Mouse (Mus musculus) neural tube, embryonic 12.5 days (tissue): ENCODE measurements around the gene Slco4a1. TPM values are rescaled to one million over a fixed set of nuclear protein-coding genes. Genes with fewer than 3 reads are reported as not detected.
A peak's percentile ranks its signal among the peaks of the same experiment; 100 is the strongest.

Experiments
- ATAC-seq: fragments of 200-750 bp; cut with Nextera tagmentation; 2 replicates; pipeline ENCODE4 v1.8.0; 2017; ENCODE audit warnings: low read depth, mild to moderate bottlenecking, moderate TSS enrichment, moderate library complexity; ENCODE audit not compliant: low FRiP score
- H3K27ac ChIP-seq: fragments of 300-500 bp; sonication (generic); 2 replicates; pipeline ENCODE4 v1.5.1; 2016
- H3K27me3 ChIP-seq: fragments of 300-500 bp; sonication (generic); replicated peaks from 2 replicates; pipeline ENCODE4 v1.6.1; 2016; ENCODE audit warnings: mild to moderate bottlenecking
- H3K36me3 ChIP-seq: fragments of 300-500 bp; sonication (generic); 2 replicates; pipeline ENCODE4 v1.6.1; 2016; ENCODE audit warnings: mild to moderate bottlenecking
- H3K4me1 ChIP-seq: fragments of 300-500 bp; sonication (generic); 2 replicates; pipeline ENCODE4 v1.6.1; 2016
- H3K4me2 ChIP-seq: fragments of 300-500 bp; sonication (generic); replicated peaks from 2 replicates; pipeline ENCODE4 v1.6.1; 2016; ENCODE audit warnings: mild to moderate bottlenecking
- H3K4me3 ChIP-seq: fragments of 300-500 bp; sonication (generic); 2 replicates; pipeline ENCODE4 v1.5.1; 2016
- H3K9ac ChIP-seq: fragments of 300-500 bp; sonication (generic); 2 replicates; pipeline ENCODE4 v1.6.1; 2016; ENCODE audit warnings: mild to moderate bottlenecking
- H3K9me3 ChIP-seq: fragments of 300-500 bp; sonication (generic); 2 replicates; pipeline ENCODE4 v1.6.1; 2016; ENCODE audit warnings: mild to moderate bottlenecking
- WGBS: fragments of 180-500 bp; shearing (Covaris S2); methylation state at CpG from one replicate; pipeline ENCODE4 v1.1.7; 2016; 5-methylcytosine and 5-hydroxymethylcytosine counted together
- polyA plus RNA-seq: library from polyadenylated mRNA; unstranded; fragments of >200 nt; fragmentation: Nextera tagmentation; extraction: Ambion mirVana; gene quantifications from 2 replicates; pipeline ENCODE4 v1.2.1, GENCODE M21; 2016

Gene Slco4a1
- polyA plus RNA-seq, 1 experiment from 2014 or later: 7.8 TPM

DNA sequence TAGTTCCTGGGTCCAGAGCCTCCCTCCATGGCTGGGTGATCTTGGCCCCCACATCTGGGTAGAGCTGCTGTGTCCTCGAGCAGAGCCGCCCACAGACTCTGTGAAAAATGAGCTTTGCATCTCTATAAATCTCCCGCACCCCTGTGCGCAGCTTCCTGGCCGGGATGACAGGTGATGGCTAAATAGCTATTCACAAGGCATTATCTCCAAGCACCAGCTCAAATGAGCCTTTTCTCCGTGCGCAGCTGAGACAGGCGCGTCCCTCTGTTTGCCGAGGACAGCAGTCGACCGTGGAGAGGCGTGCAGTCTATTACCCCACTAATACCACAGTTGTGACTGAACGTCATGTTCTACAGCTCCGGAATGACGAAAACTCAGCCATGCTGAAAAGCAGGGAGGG lies 26.2 kb downstream of the Slco4a1 start:
- Histone ChIP-seq H3K4me2 (peak overlapping the region; percentile 41), H3K9me3 (no peaks in the 10 kb centered on the region), H3K9ac (no peak overlapping the region), H3K4me3 (no peak overlapping the region), H3K4me1 (peaks cover 16% of the 10 kb centered on the region), H3K27ac (no peak overlapping the region), H3K36me3 (no peaks in the 10 kb centered on the region), H3K27me3 (no peaks in the 10 kb centered on the region; the same call in 1 of the 2 replicates)
- ATAC-seq: peak; percentile 42; the same call in 1 of the 2 replicates
- WGBS: 8% methylated on average over 16 of the region's 16 CpGs

DNA sequence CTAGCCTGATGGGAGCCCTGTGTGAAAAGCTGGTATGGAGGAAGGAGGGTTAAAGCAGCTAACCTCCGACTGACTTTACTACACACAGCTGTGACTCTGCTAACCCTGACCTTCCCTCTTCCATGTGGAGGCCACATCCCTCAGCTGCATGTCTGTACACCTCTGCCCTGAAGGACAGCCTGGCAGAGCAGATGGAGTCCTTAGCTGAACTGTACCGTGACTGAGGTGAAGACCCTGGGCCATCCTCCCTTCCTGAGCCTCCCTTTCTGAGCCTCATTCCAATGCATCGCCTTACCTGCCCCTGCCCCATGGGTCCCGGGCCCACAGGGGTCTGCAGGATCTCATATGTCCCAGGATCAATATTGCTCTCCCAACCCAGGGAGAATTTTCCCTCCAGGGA lies 28.8 kb downstream of the Slco4a1 start:
- Histone ChIP-seq H3K36me3 (no peaks in the 10 kb centered on the region), H3K9me3 (no peaks in the 10 kb centered on the region), H3K27me3 (no peaks in the 10 kb centered on the region; the same call in 1 of the 2 replicates), H3K4me2 (no peak overlapping the region), H3K9ac (no peak overlapping the region), H3K4me3 (no peak overlapping the region), H3K27ac (no peak overlapping the region), H3K4me1 (peaks cover 22% of the 10 kb centered on the region)
- ATAC-seq: no peak
- WGBS: 69% methylated on average over 4 of the region's 4 CpGs

DNA sequence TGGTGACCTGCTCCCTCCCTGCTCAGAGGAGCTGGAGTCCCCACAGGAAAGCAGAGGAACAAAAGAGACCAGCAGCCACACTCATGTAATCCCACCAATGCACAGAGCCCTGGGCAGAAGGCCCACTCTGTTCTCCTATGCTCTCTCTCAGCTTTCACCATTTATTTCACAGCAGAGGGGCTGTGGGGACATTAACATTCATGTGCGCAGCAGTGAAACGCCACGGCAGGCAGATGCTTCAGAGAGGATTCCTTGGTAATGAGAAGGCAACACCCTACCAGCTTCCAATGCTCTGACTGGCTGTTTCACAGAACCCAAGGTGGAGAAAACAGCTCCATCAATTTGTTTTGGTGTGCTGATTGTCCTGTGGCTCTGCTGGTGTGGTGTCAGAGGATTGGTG lies 29.3 kb downstream of the Slco4a1 start:
- Histone ChIP-seq H3K27me3 (no peaks in the 10 kb centered on the region; the same call in 1 of the 2 replicates), H3K9me3 (no peaks in the 10 kb centered on the region), H3K4me2 (no peak overlapping the region), H3K4me1 (peaks cover 22% of the 10 kb centered on the region), H3K9ac (no peak overlapping the region), H3K36me3 (no peaks in the 10 kb centered on the region), H3K4me3 (no peak overlapping the region), H3K27ac (no peak overlapping the region)
- no peak for ATAC-seq
- 40% methylated on average over 3 of the region's 3 CpGs for WGBS

DNA sequence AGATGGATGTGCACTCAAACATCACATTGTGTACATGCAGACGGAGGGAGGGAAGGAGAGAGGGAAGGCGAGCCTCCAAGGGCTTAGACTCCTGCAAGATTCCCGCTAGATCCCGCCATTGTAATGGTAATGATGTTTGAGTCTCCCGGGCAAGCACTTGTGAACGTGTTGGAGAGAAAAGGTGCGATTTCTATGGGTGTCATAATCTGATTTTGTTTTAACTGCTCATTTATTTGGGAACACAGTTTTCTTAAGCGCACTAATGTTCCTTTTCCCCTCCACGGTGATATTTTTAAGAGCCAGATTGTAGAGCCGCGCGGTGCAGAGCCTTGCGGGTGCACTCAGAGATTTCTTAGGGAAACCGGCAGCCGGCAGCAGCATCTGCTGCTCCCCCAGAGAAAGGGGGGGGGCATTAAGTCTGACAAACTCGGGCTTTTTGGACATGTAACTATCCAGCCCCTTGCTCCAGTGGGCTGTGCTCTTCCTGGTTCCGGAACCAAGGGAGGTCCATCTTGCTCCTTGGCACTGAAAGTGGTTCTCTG lies 32.2 kb downstream of the Slco4a1 start:
- Histone ChIP-seq H3K27ac (no peak overlapping the region), H3K4me3 (no peak overlapping the region), H3K9ac (no peak overlapping the region), H3K4me2 (peak overlapping the region; percentile 55), H3K36me3 (no peaks in the 10 kb centered on the region), H3K27me3 (no peaks in the 10 kb centered on the region), H3K4me1 (peaks cover 15% of the 10 kb centered on the region), H3K9me3 (no peaks in the 10 kb centered on the region)
- ATAC-seq: 0 out of 2 replicates have a peak, but pooled peaks have one; percentile 9
- WGBS: 13% methylated on average over 17 of the region's 17 CpGs

DNA sequence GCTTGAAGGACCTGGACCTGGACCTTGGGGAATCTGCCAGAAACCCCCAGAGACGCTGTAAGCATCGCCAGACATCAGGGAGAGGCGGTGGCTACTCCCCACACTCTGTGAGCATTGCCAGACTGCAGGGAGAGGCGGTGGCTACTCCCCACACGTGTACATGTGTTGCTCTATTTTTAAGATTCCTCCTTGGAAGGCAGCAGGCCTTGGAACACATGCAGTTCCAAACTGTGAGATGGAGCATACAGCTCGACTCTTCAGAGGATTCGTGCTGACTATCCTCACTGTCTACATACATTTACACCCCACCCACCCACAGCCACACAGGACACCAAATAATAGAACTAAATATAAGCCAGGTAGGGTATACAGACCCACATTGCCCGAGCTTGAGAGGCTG lies 39.9 kb downstream of the Slco4a1 start:
- peaks cover 18% of the 10 kb centered on the region for H3K4me1 ChIP-seq
- no peak overlapping the region for H3K4me2 ChIP-seq
- H3K27ac ChIP-seq: no peak overlapping the region
- peaks cover 26% of the 10 kb centered on the region for H3K27me3 ChIP-seq
- H3K9me3 ChIP-seq: no peaks in the 10 kb centered on the region
- no peaks in the 10 kb centered on the region for H3K36me3 ChIP-seq
- no peak for ATAC-seq
- no peak overlapping the region for H3K9ac ChIP-seq
- no peak overlapping the region for H3K4me3 ChIP-seq
- WGBS: 79% methylated on average over 8 of the region's 8 CpGs

DNA sequence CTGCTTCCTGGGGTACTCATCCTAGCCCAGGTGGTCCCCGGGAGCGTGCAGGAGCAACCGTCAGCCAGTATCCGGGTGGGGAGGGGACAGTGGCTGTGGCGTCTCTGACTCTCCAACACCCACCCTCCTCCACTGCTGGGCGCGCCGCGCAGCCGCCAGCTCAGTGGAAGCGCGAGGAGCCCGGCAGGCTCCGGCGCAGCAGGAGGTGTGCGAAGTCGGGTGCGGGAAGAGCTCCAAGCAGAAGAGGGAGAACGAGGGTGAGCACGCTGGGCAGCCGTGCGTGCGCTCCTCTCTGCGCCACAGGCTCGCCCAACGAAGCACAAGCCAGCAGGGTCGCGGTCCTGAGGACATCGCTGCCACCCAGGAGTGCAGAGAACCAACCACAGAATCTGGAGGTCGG lies 43.7 kb downstream of the Slco4a1 start, which contains the start of gene Ntsr1:
TSS of gene Ntsr1 (plus strand) at position 236 of the 400 bp plus-strand sequence.
- H3K9ac ChIP-seq: 0 out of 2 replicates have a peak within 1 kb of the TSS, but pooled peaks have one; percentile 13
- peak within 1 kb of the TSS; percentile 16 for H3K4me3 ChIP-seq
- no peak within 1 kb of the TSS for H3K27ac ChIP-seq
- H3K4me1 ChIP-seq: peaks cover 25% of the 10 kb centered on the region
- under 1% methylated on average over 30 of the region's 30 CpGs for WGBS
- H3K9me3 ChIP-seq: no peaks in the 10 kb centered on the region
- peak within 1 kb of the TSS; percentile 57 for H3K4me2 ChIP-seq
- ATAC-seq: peak; percentile 59; the same call in 1 of the 2 replicates
- H3K36me3 ChIP-seq: no peaks in the 10 kb centered on the region
- peaks cover 41% of the 10 kb centered on the region for H3K27me3 ChIP-seq

DNA sequence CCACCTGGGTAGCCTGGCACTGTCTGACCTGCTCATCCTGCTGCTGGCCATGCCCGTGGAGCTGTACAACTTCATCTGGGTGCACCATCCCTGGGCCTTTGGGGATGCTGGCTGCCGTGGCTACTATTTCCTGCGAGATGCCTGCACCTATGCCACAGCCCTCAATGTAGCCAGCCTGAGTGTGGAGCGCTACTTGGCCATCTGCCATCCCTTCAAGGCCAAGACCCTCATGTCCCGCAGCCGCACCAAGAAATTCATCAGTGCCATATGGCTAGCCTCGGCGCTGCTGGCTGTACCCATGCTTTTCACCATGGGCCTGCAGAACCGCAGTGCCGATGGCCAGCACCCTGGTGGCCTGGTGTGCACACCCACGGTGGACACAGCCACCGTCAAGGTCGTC lies 44.7 kb downstream of the Slco4a1 start:
- H3K27ac ChIP-seq: no peak overlapping the region
- H3K4me1 ChIP-seq: peaks cover 25% of the 10 kb centered on the region
- no peak for ATAC-seq
- H3K4me2 ChIP-seq: 0 out of 2 replicates have a peak overlapping the region, but pooled peaks have one; percentile 9
- WGBS: 44% methylated on average over 13 of the region's 13 CpGs
- H3K4me3 ChIP-seq: no peak overlapping the region
- no peaks in the 10 kb centered on the region for H3K36me3 ChIP-seq
- H3K27me3 ChIP-seq: peaks cover 41% of the 10 kb centered on the region
- no peak overlapping the region for H3K9ac ChIP-seq
- no peaks in the 10 kb centered on the region for H3K9me3 ChIP-seq

DNA sequence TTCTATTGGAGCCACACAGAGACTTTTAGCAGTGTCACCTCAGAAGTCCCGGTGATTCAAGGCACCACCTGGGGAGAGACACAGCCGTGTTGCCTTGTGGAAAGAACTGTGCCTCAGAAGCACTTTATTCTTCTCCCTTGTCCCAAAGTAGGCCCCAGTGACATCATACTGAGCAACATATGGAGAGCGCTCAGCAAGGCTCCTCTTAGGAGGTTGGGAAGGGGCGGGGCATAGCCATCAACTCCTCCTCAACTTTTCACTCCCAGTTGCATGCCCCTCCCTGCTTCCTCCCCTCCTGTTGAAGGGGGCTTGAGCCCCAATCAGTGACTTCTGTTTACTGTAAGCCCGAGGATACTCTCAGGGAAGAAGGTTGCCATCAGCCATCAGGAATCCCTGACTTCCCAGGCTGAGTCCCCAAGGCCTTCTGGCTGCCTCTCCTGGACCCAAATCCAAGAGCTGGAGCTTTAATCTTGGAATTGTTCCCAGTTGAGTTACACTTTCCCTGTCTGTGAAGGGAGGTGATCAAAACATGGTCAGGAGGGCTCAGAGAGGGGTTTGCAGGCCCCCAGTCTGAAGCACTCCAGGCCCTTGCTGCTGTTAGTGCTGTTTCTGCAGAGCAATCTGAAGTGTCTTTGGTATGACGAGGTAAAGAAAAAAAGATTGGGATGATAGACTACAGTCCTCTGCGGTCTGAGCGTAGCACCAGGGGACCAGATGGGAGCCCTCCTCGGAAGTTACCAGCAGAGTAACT lies 45.3 kb downstream of the Slco4a1 start:
- no peak for ATAC-seq
- Histone ChIP-seq H3K9ac (no peak overlapping the region), H3K27ac (no peak overlapping the region), H3K4me1 (peaks cover 25% of the 10 kb centered on the region), H3K36me3 (no peaks in the 10 kb centered on the region), H3K4me2 (0 out of 2 replicates have a peak overlapping the region, but pooled peaks have one; percentile 9), H3K9me3 (no peaks in the 10 kb centered on the region), H3K4me3 (no peak overlapping the region), H3K27me3 (peaks cover 41% of the 10 kb centered on the region)
- 38% methylated on average over 9 of the region's 9 CpGs for WGBS

DNA sequence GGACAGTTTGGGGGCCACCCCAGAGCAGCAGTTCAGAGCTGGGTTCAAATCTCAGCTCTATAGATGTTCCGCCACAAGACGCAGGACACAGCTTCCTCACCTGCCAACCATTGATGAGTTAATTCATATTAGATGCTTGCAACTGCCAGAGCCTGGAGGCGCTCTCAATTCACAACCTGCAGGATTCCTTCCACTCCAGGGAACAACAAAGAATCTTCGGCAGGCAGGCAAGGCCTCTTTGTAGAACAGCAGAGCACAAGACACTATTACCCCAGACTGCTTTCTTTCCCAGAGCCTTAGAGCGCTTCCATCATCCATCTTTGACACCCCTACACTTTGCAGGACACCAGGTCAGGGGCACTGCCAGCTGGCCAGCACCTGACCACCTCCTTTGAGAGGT lies 50.2 kb downstream of the Slco4a1 start:
- Histone ChIP-seq H3K4me2 (no peak overlapping the region), H3K36me3 (no peaks in the 10 kb centered on the region), H3K4me1 (peaks cover 3% of the 10 kb centered on the region; the same call in 1 of the 2 replicates), H3K4me3 (no peak overlapping the region), H3K27ac (no peak overlapping the region), H3K9me3 (no peaks in the 10 kb centered on the region), H3K27me3 (peaks cover 11% of the 10 kb centered on the region), H3K9ac (no peak overlapping the region)
- ATAC-seq: no peak
- 35% methylated on average over 5 of the region's 5 CpGs for WGBS

DNA sequence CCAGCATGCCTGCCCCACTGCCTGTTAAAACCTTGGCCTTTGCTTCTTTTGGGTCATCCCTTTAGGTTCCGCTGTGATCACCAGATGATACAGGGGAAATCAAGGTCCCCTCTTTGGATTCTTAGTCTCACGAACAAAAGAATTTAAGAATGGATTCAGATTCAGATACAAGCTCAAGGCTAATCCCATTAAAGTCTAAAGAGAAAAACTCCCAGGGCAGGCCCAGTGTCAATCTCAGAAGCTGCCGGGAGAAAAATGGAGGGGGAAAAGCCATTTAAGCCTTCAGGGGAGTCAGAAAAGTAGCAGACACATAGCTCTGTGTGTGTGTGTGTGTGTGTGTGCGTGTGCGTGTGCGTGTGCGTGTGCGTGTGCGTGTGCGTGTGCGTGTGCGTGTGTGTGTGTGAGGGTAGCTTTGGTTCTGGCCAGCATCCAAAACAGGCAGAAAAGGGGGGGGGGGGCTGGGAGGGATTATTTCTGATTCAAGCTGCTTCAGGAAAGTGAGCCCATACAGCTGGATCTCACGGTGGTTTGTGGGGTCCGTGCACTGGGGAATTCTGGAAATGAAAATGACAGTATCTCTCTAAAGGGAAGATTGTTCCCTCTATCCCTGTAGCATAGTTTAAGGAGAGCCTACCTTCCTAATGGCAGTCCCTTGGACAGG lies 52.5 kb downstream of the Slco4a1 start:
- WGBS: 80% methylated on average over 14 of the region's 14 CpGs
- Histone ChIP-seq H3K4me1 (peaks cover 3% of the 10 kb centered on the region; the same call in 1 of the 2 replicates), H3K36me3 (no peaks in the 10 kb centered on the region), H3K9ac (no peak overlapping the region), H3K4me3 (no peak overlapping the region), H3K4me2 (no peak overlapping the region), H3K9me3 (no peaks in the 10 kb centered on the region), H3K27ac (no peak overlapping the region), H3K27me3 (no peaks in the 10 kb centered on the region)
- no peak for ATAC-seq

DNA sequence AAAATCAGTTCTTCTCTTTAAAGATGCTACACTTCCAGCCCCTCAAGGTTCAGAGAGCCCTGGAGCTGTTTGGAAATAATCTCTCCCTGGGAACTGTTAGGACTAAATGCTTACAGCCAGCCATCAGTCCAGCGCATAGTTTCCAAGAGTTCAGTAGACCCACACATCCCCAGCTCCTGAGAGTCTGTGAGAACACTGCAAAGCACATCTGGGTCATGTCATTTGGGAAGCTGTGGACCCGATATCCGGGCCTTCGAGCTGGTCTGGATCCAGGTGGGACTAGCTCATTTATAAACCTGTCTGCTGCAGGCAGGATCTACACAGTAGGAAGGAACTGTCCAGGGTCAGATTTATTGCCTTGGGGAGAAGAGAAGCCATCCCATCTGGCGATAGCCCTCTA lies 54.8 kb downstream of the Slco4a1 start:
- WGBS: 69% methylated on average over 5 of the region's 5 CpGs
- Histone ChIP-seq H3K27ac (no peak overlapping the region), H3K27me3 (no peaks in the 10 kb centered on the region), H3K36me3 (no peaks in the 10 kb centered on the region), H3K9me3 (no peaks in the 10 kb centered on the region), H3K4me2 (no peak overlapping the region), H3K9ac (no peak overlapping the region), H3K4me1 (peaks cover 3% of the 10 kb centered on the region; the same call in 1 of the 2 replicates), H3K4me3 (no peak overlapping the region)
- no peak for ATAC-seq
